Mouse (Mus musculus): ENCODE data around the gene Itpk1. TPM values are rescaled to one million over a fixed set of nuclear protein-coding genes. Genes with fewer than 3 reads are reported as not detected.

Itpk1 gene
- polyA plus RNA-seq, 1 experiment from 2014 or later: 20.8 TPM

DNA sequence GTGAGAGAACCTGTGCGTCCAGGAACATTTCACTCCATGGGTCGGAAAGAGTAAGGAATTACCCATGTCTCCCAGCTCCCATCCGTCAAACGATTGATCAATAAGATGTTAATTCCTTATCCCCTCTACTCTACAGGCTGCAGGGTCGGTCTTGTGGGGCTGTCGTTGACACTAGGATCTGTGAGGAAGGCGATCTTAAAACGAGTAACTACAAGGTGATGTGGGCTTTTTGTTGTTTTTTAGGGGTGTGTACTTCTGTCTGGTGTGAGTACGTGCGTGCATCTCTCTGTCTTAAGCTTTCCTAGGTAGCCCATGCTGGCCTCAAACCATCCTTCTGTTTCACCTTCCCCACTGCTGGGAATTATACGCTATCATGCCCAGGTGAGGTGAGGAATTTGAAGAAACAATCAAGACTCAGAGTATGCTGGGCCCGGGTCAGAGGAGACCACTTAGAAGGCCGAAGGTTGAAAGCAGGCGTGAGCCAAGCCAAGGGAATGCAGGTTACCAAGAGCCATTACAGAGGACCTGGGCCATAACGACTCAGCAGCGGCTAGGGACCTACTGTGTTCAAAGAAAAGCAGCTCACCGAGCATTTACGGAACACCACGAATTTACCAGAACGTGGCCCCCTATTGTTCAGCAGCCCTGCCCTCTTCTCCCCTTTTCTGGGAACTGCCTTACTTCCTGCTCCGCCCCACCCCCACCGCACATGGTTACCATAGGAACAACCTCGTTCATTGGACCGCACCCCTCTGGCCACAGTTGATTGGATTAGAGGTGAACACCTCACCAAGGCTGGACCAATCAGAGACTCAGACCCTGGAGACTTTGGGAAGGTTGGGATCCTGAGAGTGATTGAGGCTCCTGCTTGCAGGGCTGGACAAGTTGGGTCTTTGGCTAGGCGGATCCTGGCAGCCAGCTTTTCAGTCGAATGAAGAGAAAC, 25.4 kb upstream of the Itpk1 start:
- peak overlapping the region; percentile 23 for H3K4me3 ChIP-seq (replicated peaks)

GRCm38 (mm10) chr12:102725761-102726175, 21.0 kb upstream of the Itpk1 start:
- Histone ChIP-seq H3K4me3 (replicated peaks) (no peak overlapping the region), H3K27me3 (no peaks in the 10 kb centered on the region), H3K9me3 (replicated peaks) (no peaks in the 10 kb centered on the region), H3K36me3 (no peaks in the 10 kb centered on the region), H3K27ac (no peak overlapping the region), H3K4me1 (peaks cover 20% of the 10 kb centered on the region), H3K9ac (no peak overlapping the region), H3K4me2 (no peak overlapping the region)
- 64% methylated on average over 7 of the region's 7 CpGs for WGBS
- ATAC-seq (replicated peaks; ENCODE audit: low FRiP score): no peak

More for the DNA sequence above, 25.4 kb upstream of the Itpk1 start:
- no peak overlapping the region for H3K9ac ChIP-seq
- ATAC-seq (replicated peaks; ENCODE audit: low FRiP score): peak; percentile 98
- no peaks in the 10 kb centered on the region for H3K27me3 ChIP-seq
- peak overlapping the region; percentile 57 for H3K4me2 ChIP-seq
- H3K36me3 ChIP-seq: no peaks in the 10 kb centered on the region
- H3K4me1 ChIP-seq: peaks cover 24% of the 10 kb centered on the region
- H3K27ac ChIP-seq: peak overlapping the region; percentile 92
- no peaks in the 10 kb centered on the region for H3K9me3 ChIP-seq (replicated peaks)
- WGBS: 30% methylated on average over 26 of the region's 26 CpGs

DNA sequence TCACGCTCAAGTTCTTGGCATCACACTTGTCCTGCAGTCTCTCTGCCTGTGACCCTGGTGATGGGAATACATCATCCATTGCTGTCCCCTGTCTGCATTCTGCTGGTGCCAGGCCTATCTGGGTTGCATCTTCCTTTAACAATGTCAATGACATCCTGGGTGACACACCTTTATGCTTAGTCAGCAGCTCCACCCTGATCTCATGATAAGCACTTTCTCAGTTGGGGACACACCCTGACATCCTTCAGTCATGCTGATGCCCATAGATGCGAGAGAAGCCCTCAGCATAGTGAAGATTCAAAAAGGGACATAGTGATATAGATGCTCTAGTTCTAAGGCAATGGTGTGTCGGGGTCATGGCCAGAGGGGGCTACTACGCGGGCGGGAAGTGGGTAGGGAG, 20.4 kb upstream of the Itpk1 start:
- Histone ChIP-seq H3K4me1 (peaks cover 15% of the 10 kb centered on the region), H3K4me2 (no peak overlapping the region), H3K27me3 (no peaks in the 10 kb centered on the region), H3K27ac (no peak overlapping the region), H3K9ac (no peak overlapping the region), H3K9me3 (replicated peaks) (no peaks in the 10 kb centered on the region), H3K36me3 (no peaks in the 10 kb centered on the region), H3K4me3 (replicated peaks) (no peak overlapping the region)
- 93% methylated on average over 6 of the region's 6 CpGs for WGBS
- ATAC-seq (replicated peaks; ENCODE audit: low FRiP score): no peak

DNA sequence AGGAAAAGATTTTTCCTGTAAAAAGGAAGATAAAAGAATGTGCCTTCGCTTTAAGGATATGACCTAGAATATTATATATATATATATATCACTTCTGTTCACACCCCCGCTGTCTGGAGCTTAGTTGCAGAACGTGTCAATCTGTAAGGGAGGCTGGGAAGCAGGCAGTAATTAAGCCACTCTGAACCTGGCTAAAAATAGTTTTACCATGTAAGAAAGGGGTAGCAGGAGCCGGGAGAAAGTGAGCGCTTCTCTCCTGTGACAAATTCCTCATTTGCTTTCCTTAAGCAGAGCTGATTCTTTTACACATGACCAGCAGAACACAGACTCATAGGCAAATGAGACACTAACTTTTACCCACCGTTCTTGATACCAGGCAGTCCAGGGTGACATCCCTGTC, 19.1 kb upstream of the Itpk1 start:
- 66% methylated on average over 6 of the region's 6 CpGs for WGBS
- Histone ChIP-seq H3K4me3 (replicated peaks) (no peak overlapping the region), H3K4me2 (no peak overlapping the region), H3K27me3 (no peaks in the 10 kb centered on the region), H3K9me3 (replicated peaks) (no peaks in the 10 kb centered on the region), H3K9ac (no peak overlapping the region), H3K36me3 (no peaks in the 10 kb centered on the region), H3K4me1 (peaks cover 19% of the 10 kb centered on the region), H3K27ac (no peak overlapping the region)
- no peak for ATAC-seq (replicated peaks; ENCODE audit: low FRiP score)

DNA sequence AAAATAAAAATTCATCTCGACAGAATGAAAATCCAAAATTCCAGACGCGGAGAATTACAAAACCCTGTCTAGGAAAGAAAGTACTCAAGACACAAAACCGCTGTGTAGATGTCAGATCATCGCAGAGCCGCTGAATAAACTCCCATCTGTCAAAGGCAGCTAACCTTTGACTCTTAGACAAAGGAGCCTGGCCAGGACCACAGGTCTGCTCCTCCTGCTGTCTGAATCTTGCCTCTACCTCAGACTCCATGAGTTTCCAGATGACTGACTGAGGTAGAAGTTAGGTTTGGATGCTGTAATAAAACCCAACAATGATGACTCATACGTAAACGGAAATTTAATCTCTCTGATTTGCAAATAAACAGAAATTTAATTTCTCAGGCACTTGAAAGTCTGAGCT, 18.2 kb upstream of the Itpk1 start:
- WGBS: 56% methylated on average over 8 of the region's 8 CpGs
- H3K4me3 ChIP-seq (replicated peaks): no peak overlapping the region
- ATAC-seq (replicated peaks; ENCODE audit: low FRiP score): peak; percentile 48; the same call in 1 of the 2 replicates
- peaks cover 19% of the 10 kb centered on the region for H3K4me1 ChIP-seq
- H3K9ac ChIP-seq: no peak overlapping the region
- H3K36me3 ChIP-seq: no peaks in the 10 kb centered on the region
- peak overlapping the region; percentile 47; the same call in 1 of the 2 replicates for H3K27ac ChIP-seq
- no peak overlapping the region for H3K4me2 ChIP-seq
- no peaks in the 10 kb centered on the region for H3K27me3 ChIP-seq
- no peaks in the 10 kb centered on the region for H3K9me3 ChIP-seq (replicated peaks)

GRCm38 (mm10) chr12:102722451-102722850, 17.7 kb upstream of the Itpk1 start:
- H3K4me1 ChIP-seq: peaks cover 19% of the 10 kb centered on the region
- peak overlapping the region; percentile 47; the same call in 1 of the 2 replicates for H3K27ac ChIP-seq
- 27% methylated on average over 11 of the region's 11 CpGs for WGBS
- no peak overlapping the region for H3K9ac ChIP-seq
- H3K36me3 ChIP-seq: no peaks in the 10 kb centered on the region
- peak overlapping the region; percentile 34; the same call in 1 of the 2 replicates for H3K4me2 ChIP-seq
- H3K27me3 ChIP-seq: no peaks in the 10 kb centered on the region
- no peak overlapping the region for H3K4me3 ChIP-seq (replicated peaks)
- ATAC-seq (replicated peaks; ENCODE audit: low FRiP score): peak; percentile 83
- no peaks in the 10 kb centered on the region for H3K9me3 ChIP-seq (replicated peaks)

GRCm38 (mm10) chr12:102719552-102720315, 15.0 kb upstream of the Itpk1 start:
- ATAC-seq (replicated peaks; ENCODE audit: low FRiP score): peak; percentile 60
- WGBS: 35% methylated on average over 13 of the region's 13 CpGs
- no peak overlapping the region for H3K9ac ChIP-seq
- no peaks in the 10 kb centered on the region for H3K27me3 ChIP-seq
- H3K4me2 ChIP-seq: 0 out of 2 replicates have a peak overlapping the region, but pooled peaks have one; percentile 23
- H3K4me3 ChIP-seq (replicated peaks): no peak overlapping the region
- no peaks in the 10 kb centered on the region for H3K9me3 ChIP-seq (replicated peaks)
- no peak overlapping the region for H3K27ac ChIP-seq
- peaks cover 19% of the 10 kb centered on the region for H3K4me1 ChIP-seq
- no peaks in the 10 kb centered on the region for H3K36me3 ChIP-seq

DNA sequence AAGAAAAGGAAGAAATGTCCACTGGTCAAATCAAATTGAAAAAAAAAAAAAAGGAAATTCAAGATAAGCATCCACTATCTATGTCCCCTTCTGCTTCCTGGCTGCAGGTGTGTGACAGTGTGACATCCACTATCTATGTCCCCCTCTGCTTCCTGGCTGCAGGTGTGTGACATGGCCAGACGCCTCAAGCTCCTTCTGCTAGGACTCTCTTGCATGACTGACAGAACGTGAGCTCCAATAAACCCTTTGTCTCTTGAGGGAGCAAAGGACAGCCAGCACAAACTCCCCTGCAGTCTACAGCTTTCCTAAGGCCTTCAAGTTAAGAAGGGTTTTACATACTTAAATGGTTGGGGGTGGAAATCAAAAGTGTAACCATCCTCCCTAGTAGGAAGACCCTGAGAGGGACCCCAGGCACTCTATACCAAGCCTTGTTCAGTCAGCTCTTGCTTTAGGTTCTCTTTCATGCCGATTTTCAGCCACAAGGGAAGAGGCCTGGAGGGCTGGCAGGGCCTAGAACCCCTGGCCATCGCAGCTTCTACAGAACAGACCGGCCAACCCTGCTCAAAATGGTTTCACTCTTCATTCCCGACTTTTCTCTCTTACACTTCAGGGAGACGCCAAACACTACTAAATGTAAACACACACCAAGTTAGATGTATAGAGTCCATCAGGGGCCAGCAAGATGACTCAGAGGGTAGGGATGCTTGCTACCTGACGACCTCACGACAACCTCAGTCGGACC, 10.1 kb upstream of the Itpk1 start:
- H3K4me1 ChIP-seq: peaks cover 10% of the 10 kb centered on the region
- H3K4me2 ChIP-seq: no peak overlapping the region
- H3K27ac ChIP-seq: no peak overlapping the region
- ATAC-seq (replicated peaks; ENCODE audit: low FRiP score): no peak
- H3K4me3 ChIP-seq (replicated peaks): no peak overlapping the region
- no peaks in the 10 kb centered on the region for H3K9me3 ChIP-seq (replicated peaks)
- no peaks in the 10 kb centered on the region for H3K36me3 ChIP-seq
- H3K27me3 ChIP-seq: no peaks in the 10 kb centered on the region
- 87% methylated on average over 10 of the region's 10 CpGs for WGBS
- H3K9ac ChIP-seq: no peak overlapping the region

- H3K36me3 ChIP-seq: no peaks in the 10 kb centered on the region
- no peak overlapping the region for H3K27ac ChIP-seq
- no peaks in the 10 kb centered on the region for H3K9me3 ChIP-seq (replicated peaks)
- no peaks in the 10 kb centered on the region for H3K27me3 ChIP-seq
- WGBS: 57% methylated on average over 2 of the region's 2 CpGs
- no peak for ATAC-seq (replicated peaks; ENCODE audit: low FRiP score)
- no peak overlapping the region for H3K4me3 ChIP-seq (replicated peaks)
- H3K4me2 ChIP-seq: no peak overlapping the region
- H3K4me1 ChIP-seq: peaks cover 3% of the 10 kb centered on the region; the same call in 1 of the 2 replicates
- no peak overlapping the region for H3K9ac ChIP-seq
Observed at GRCm38 (mm10) chr12:102714116-102714515, 9.4 kb upstream of the Itpk1 start.

DNA sequence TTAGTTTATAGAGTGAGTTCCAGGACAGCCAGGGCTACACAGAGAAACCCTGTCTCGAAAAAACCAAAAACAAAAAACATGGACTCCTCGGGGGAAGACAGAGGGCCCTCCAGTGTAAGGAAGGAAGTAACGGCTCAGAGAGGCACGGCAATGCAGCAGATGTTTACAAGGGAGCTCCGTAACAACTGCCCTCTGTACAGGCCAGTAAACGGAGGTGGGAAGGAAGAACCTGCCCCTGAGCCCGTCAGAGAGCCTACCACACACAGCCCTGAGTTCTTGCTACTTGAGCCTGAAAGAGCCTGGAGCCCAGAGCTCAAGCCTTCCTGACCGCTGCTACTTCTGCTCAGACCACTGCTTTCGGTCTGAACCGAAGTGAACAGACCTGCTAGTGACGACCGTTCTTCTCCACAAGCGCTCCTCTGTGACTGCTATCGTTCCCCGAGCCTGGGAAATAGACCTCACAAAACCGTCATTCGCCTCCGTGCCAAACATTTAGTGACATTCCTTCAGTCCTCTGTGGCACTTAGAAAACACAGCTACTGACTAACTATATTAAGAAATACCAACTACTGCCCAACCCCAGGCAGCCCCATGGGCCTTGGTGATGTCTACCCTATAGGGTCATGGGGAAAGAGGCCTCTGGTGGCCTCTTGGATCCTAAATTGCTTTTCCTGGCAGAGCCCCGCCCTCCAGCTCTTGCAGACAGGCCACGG, 8.6 kb upstream of the Itpk1 start:
- H3K9ac ChIP-seq: no peak overlapping the region
- ATAC-seq (replicated peaks; ENCODE audit: low FRiP score): no peak
- no peak overlapping the region for H3K4me2 ChIP-seq
- H3K4me1 ChIP-seq: peaks cover 5% of the 10 kb centered on the region
- H3K4me3 ChIP-seq (replicated peaks): no peak overlapping the region
- H3K36me3 ChIP-seq: no peaks in the 10 kb centered on the region
- no peaks in the 10 kb centered on the region for H3K9me3 ChIP-seq (replicated peaks)
- no peaks in the 10 kb centered on the region for H3K27me3 ChIP-seq
- WGBS: 53% methylated on average over 20 of the region's 20 CpGs
- H3K27ac ChIP-seq: no peak overlapping the region

DNA sequence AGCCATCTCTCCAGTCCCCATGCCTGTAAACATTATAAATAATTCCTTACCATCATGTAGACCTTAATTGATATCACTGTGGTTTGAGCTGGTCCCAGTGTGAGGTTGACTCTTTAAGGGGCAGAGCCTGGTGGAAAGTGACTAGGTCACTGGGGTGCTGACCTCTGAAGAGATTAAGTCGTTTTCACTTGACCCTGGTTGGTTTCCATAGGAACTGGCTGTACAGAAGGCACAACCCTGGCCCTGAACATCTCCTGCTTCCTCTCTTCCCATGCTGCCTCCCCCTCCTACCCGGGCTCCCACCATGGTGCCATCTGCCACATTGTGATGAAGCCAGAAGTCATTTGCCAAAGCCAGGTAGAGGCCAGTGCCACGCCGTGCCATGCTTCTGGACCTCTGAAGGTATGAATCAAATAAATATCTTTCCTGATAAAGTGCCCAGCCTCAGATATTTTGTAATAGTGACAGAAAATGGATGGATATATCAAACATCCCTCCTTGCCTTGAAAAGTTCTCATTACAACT, 6.2 kb upstream of the Itpk1 start:
- no peaks in the 10 kb centered on the region for H3K9me3 ChIP-seq (replicated peaks)
- no peak overlapping the region for H3K4me2 ChIP-seq
- no peaks in the 10 kb centered on the region for H3K36me3 ChIP-seq
- H3K4me3 ChIP-seq (replicated peaks): no peak overlapping the region
- H3K4me1 ChIP-seq: peaks cover 16% of the 10 kb centered on the region
- no peak overlapping the region for H3K27ac ChIP-seq
- H3K9ac ChIP-seq: no peak overlapping the region
- H3K27me3 ChIP-seq: no peaks in the 10 kb centered on the region
- ATAC-seq (replicated peaks; ENCODE audit: low FRiP score): no peak
- WGBS: 63% methylated on average over 4 of the region's 4 CpGs
